Mouse (Mus musculus) retina, adult 2 months (tissue): ENCODE data around the gene Tjp1.

Source experiments
- DNase-seq: peaks from one replicate; pipeline ENCODE4 v3.0.0-alpha.2; 2012; ENCODE audit warnings: low read depth, low spot score

Tjp1 gene

GRCm38 (mm10) chr7:65527071-65528007 lies at the start of gene Tjp1:
Tjp1 (minus strand) TSS chr7:65527781.
- no peak for DNase-seq

- DNase-seq = no peak
Observed at GRCm38 (mm10) chr7:65577118-65577517, 49.5 kb upstream of the Tjp1 start.

- DNase-seq = no peak
Observed at GRCm38 (mm10) chr7:65572731-65573130, 45.1 kb upstream of the Tjp1 start.

GRCm38 (mm10) chr7:65570691-65571090 lies 43.1 kb upstream of the Tjp1 start:
- no peak for DNase-seq

GRCm38 (mm10) chr7:65555996-65556395 lies 28.4 kb upstream of the Tjp1 start:
- DNase-seq = no peak

- no peak for DNase-seq
Observed at GRCm38 (mm10) chr7:65545741-65546140, 18.2 kb upstream of the Tjp1 start.

GRCm38 (mm10) chr7:65532689-65533088 lies 5.1 kb upstream of the Tjp1 start:
- no peak for DNase-seq

GRCm38 (mm10) chr7:65523116-65523515 lies 4.5 kb downstream of the Tjp1 start:
- no peak for DNase-seq

- no peak for DNase-seq
Observed at GRCm38 (mm10) chr7:65522490-65522889, 5.1 kb downstream of the Tjp1 start.

GRCm38 (mm10) chr7:65520622-65521021 lies 7.0 kb downstream of the Tjp1 start:
- DNase-seq = no peak

- no peak for DNase-seq
Observed at GRCm38 (mm10) chr7:65519788-65520563, 7.6 kb downstream of the Tjp1 start.

- no peak for DNase-seq
Observed at GRCm38 (mm10) chr7:65516903-65517302, 10.7 kb downstream of the Tjp1 start.

GRCm38 (mm10) chr7:65513451-65514179 lies 14.0 kb downstream of the Tjp1 start:
- no peak for DNase-seq

GRCm38 (mm10) chr7:65509357-65509756 lies 18.2 kb downstream of the Tjp1 start:
- no peak for DNase-seq

- DNase-seq = no peak
Observed at GRCm38 (mm10) chr7:65507341-65507740, 20.2 kb downstream of the Tjp1 start.

- DNase-seq = no peak
Observed at GRCm38 (mm10) chr7:65502486-65503322, 24.9 kb downstream of the Tjp1 start.

GRCm38 (mm10) chr7:65500746-65501145 lies 26.8 kb downstream of the Tjp1 start:
- no peak for DNase-seq

- peak; percentile 20 for DNase-seq
Observed at GRCm38 (mm10) chr7:65497733-65498583, 29.6 kb downstream of the Tjp1 start.

- no peak for DNase-seq
Observed at GRCm38 (mm10) chr7:65490526-65490925, 37.1 kb downstream of the Tjp1 start.

- DNase-seq = no peak
Observed at GRCm38 (mm10) chr7:65489742-65490141, 37.8 kb downstream of the Tjp1 start.
